Mouse (Mus musculus) spleen, adult 2 months (tissue): ENCODE results near the gene Krt87.

Experiments used
- CTCF ChIP-seq: fragments of 200-500 bp; IDR thresholded peaks from 2 replicates; pipeline ENCODE4 v1.5.1; 2011; ENCODE audit warnings: mild to moderate bottlenecking, inconsistent platforms; ENCODE audit not compliant: insufficient read depth, insufficient read length, insufficient replicate concordance; ENCODE audit errors: extremely low read depth
- POLR2A ChIP-seq: fragments of 200-500 bp; IDR thresholded peaks from 2 replicates; pipeline ENCODE4 v1.6.1; 2011; ENCODE audit warnings: low read depth, low read length, inconsistent platforms

DNA sequence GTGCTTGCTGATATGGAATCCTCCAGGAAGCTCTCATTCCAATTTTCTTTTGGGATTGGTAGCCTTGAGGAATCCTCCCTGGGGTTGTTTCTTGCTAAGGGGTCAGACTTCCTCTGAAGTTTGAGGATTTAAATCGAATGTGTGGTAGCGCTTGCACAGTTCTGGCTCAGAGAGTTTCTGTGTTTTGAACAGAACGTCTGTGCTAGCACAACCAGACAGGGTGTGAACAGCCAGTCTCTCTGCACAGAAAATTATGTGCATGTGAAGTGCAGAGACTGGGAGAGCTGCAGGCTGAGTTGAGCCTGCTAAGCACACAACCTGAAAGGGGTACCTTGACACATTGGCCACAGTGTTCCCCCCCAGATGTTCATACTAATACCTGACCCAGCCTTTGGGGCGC lies 2.2 kb upstream of the Krt87 start:
- TF ChIP-seq POLR2A = no peak
- no peak for TF ChIP-seq CTCF
